Mouse (Mus musculus) midbrain, postnatal 0 days (tissue): ENCODE results near the gene Map3k3. TPM values are rescaled to one million over a fixed set of nuclear protein-coding genes. Genes with fewer than 3 reads are reported as not detected.

ENCODE experiments used
- ATAC-seq: fragments of 200-750 bp; cut with Nextera tagmentation; 2 replicates; pipeline ENCODE4 v1.8.0; 2017; ENCODE audit warnings: moderate number of reproducible peaks, mild to moderate bottlenecking, moderate TSS enrichment, moderate library complexity; ENCODE audit not compliant: low FRiP score
- DNase-seq: peaks from one replicate; pipeline ENCODE4 v3.0.0-alpha.2; 2015; ENCODE audit warnings: low spot score
- H3K27ac ChIP-seq: fragments of 300-500 bp; sonication (generic); 2 replicates; pipeline ENCODE4 v1.5.1; 2014; ENCODE audit warnings: low read depth, mild to moderate bottlenecking, low read length, mixed read lengths
- H3K27me3 ChIP-seq: fragments of 300-500 bp; sonication (generic); 2 replicates; pipeline ENCODE4 v1.6.1; 2014; ENCODE audit warnings: low read length, control low read depth, mixed read lengths; ENCODE audit not compliant: insufficient read depth
- H3K36me3 ChIP-seq: fragments of 300-500 bp; sonication (generic); 2 replicates; pipeline ENCODE4 v1.6.1; 2014; ENCODE audit warnings: low read length, control low read depth, mixed read lengths; ENCODE audit not compliant: insufficient read depth
- H3K4me1 ChIP-seq: fragments of 300-500 bp; sonication (generic); 2 replicates; pipeline ENCODE4 v1.6.1; 2014; ENCODE audit warnings: mild to moderate bottlenecking, control low read depth, antibody characterized with exemption, low read length, mixed read lengths; ENCODE audit not compliant: insufficient read depth
- H3K4me2 ChIP-seq: fragments of 300-500 bp; sonication (generic); 2 replicates; pipeline ENCODE4 v1.6.1; 2014; ENCODE audit warnings: low read depth, mild to moderate bottlenecking, low read length, mixed read lengths; ENCODE audit not compliant: poor library complexity, severe bottlenecking
- H3K4me3 ChIP-seq: fragments of 300-500 bp; sonication (generic); 2 replicates; pipeline ENCODE4 v1.5.1; 2014; ENCODE audit warnings: low read depth, mild to moderate bottlenecking, low read length, moderate library complexity
- H3K9ac ChIP-seq: fragments of 300-500 bp; sonication (generic); replicated peaks from 2 replicates; pipeline ENCODE4 v1.6.1; 2014; ENCODE audit warnings: mild to moderate bottlenecking, low read length, moderate library complexity, mixed read lengths; ENCODE audit not compliant: poor library complexity, severe bottlenecking
- H3K9me3 ChIP-seq: fragments of 300-500 bp; sonication (generic); 2 replicates; pipeline ENCODE4 v1.6.1; 2016; ENCODE audit warnings: low read length, control low read depth
- CTCF ChIP-seq: IDR thresholded peaks from 2 replicates; pipeline ENCODE4 v1.5.1; 2016; ENCODE audit warnings: antibody characterized with exemption, mild to moderate bottlenecking
- WGBS: fragments of 180-500 bp; shearing (Covaris S2); extraction: QIAGEN DNeasy Blood & Tissue Kit; methylation state at CpG from one replicate; pipeline ENCODE4 v1.1.7; 2014; 5-methylcytosine and 5-hydroxymethylcytosine counted together
- polyA plus RNA-seq: library from polyadenylated mRNA; unstranded; fragments of >200 nt; fragmentation: Nextera tagmentation; extraction: Ambion mirVana; gene quantifications from 2 replicates; pipeline ENCODE4 v1.2.1, GENCODE M21; 2015
- total RNA-seq: library from RNA; depleted of rRNA; stranded (reverse); fragments of >200 nt; gene quantifications from 2 replicates; pipeline ENCODE4 v1.2.3, GENCODE M21; 2014

The Map3k3 gene
- total and polyA plus RNA-seq, 2 experiments from 2014 or later: 9.2 to 26.4 TPM

- DNase-seq (no peak), ATAC-seq (no peak)
- no peak overlapping the region for H3K4me3 ChIP-seq
- TF ChIP-seq CTCF: no peak; the same call in 1 of the 2 replicates
- H3K27ac ChIP-seq: no peak overlapping the region
- peaks cover 60% of the 10 kb centered on the region for H3K36me3 ChIP-seq
- no peaks in the 10 kb centered on the region for H3K27me3 ChIP-seq
- H3K4me2 ChIP-seq: no peak overlapping the region
- no peaks in the 10 kb centered on the region for H3K4me1 ChIP-seq
- no peaks in the 10 kb centered on the region for H3K9me3 ChIP-seq
- 78% methylated on average over 8 of the region's 8 CpGs for WGBS
- H3K9ac ChIP-seq: no peak overlapping the region
These were observed 67.7 kb downstream of the Map3k3 start for GRCm38 (mm10) chr11:106152132-106152531.

- ATAC-seq (no peak), DNase-seq (peak; percentile 42)
- Histone ChIP-seq H3K27ac (no peak overlapping the region), H3K4me2 (no peak overlapping the region), H3K27me3 (no peaks in the 10 kb centered on the region), H3K9ac (no peak overlapping the region), H3K4me3 (no peak overlapping the region), H3K4me1 (peaks cover 6% of the 10 kb centered on the region; the same call in 1 of the 2 replicates), H3K36me3 (peaks cover 51% of the 10 kb centered on the region), H3K9me3 (no peaks in the 10 kb centered on the region)
- 65% methylated on average over 5 of the region's 5 CpGs for whole genome bisulfite sequencing
- no peak for TF ChIP-seq CTCF
These were observed 69.7 kb downstream of the Map3k3 start for GRCm38 (mm10) chr11:106154091-106154490.

- Histone ChIP-seq H3K4me3 (no peak overlapping the region), H3K27ac (0 out of 2 replicates have a peak overlapping the region, but pooled peaks have one; percentile 4), H3K9me3 (no peaks in the 10 kb centered on the region), H3K9ac (no peak overlapping the region), H3K36me3 (peaks cover 44% of the 10 kb centered on the region), H3K27me3 (no peaks in the 10 kb centered on the region), H3K4me2 (no peak overlapping the region), H3K4me1 (peaks cover 8% of the 10 kb centered on the region; the same call in 1 of the 2 replicates)
- no peak for TF ChIP-seq CTCF
- no peak for ATAC-seq
- WGBS: 66% methylated on average over 2 of the region's 2 CpGs
- DNase-seq: no peak
These were observed 70.4 kb downstream of the Map3k3 start for GRCm38 (mm10) chr11:106154770-106155169.

- 66% methylated on average over 3 of the region's 3 CpGs for WGBS
- DNase-seq: no peak
These were observed 71.3 kb downstream of the Map3k3 start for GRCm38 (mm10) chr11:106155761-106156160.

GRCm38 (mm10) chr11:106156257-106156656 is 71.8 kb downstream of the Map3k3 start:
- Histone ChIP-seq H3K4me1 (peaks cover 11% of the 10 kb centered on the region; the same call in 1 of the 2 replicates), H3K4me2 (no peak overlapping the region), H3K4me3 (no peak overlapping the region), H3K9me3 (no peaks in the 10 kb centered on the region), H3K27me3 (no peaks in the 10 kb centered on the region), H3K27ac (no peak overlapping the region), H3K36me3 (peaks cover 29% of the 10 kb centered on the region), H3K9ac (no peak overlapping the region)
- ATAC-seq (no peak), DNase-seq (no peak)
- TF ChIP-seq CTCF: no peak
- WGBS: 86% methylated on average over 1 of the region's 1 CpGs

More at GRCm38 (mm10) chr11:106155761-106156160, 71.3 kb downstream of the Map3k3 start:
- no peaks in the 10 kb centered on the region for H3K27me3 ChIP-seq
- no peak overlapping the region for H3K4me2 ChIP-seq
- no peak overlapping the region for H3K4me3 ChIP-seq
- H3K27ac ChIP-seq: no peak overlapping the region
- H3K9ac ChIP-seq: no peak overlapping the region
- ATAC-seq: no peak
- H3K9me3 ChIP-seq: no peaks in the 10 kb centered on the region
- no peak for TF ChIP-seq CTCF
- peaks cover 8% of the 10 kb centered on the region; the same call in 1 of the 2 replicates for H3K4me1 ChIP-seq
- peaks cover 34% of the 10 kb centered on the region for H3K36me3 ChIP-seq

- peaks cover 14% of the 10 kb centered on the region; the same call in 1 of the 2 replicates for H3K4me1 ChIP-seq
- H3K4me2 ChIP-seq: no peak overlapping the region
- no peak overlapping the region for H3K27ac ChIP-seq
- H3K9me3 ChIP-seq: no peaks in the 10 kb centered on the region
- no peaks in the 10 kb centered on the region for H3K27me3 ChIP-seq
- DNase-seq (no peak), ATAC-seq (no peak)
- WGBS: 89% methylated on average over 7 of the region's 7 CpGs
- no peak overlapping the region for H3K9ac ChIP-seq
- no peak overlapping the region for H3K4me3 ChIP-seq
- peaks cover 22% of the 10 kb centered on the region for H3K36me3 ChIP-seq
- no peak for TF ChIP-seq CTCF
These were observed 72.7 kb downstream of the Map3k3 start for GRCm38 (mm10) chr11:106157154-106157553.
